Mouse (Mus musculus) Patski (cell line): Measurements from ENCODE around the gene L3mbtl2. TPM values are rescaled to one million over a fixed set of nuclear protein-coding genes. Genes with fewer than 3 reads are reported as not detected.

Experiments used
- ATAC-seq: fragments of 100-300 bp; one replicate; pipeline ENCODE4 v1.8.0; 2021
- CTCF ChIA-PET: fragments of 350-600 bp; sonication (Branson Sonifier 250); formaldehyde crosslinking; loops from one replicate; lab custom pipeline; 2022; ENCODE audit warnings: inconsistent platforms; lab: Charles Lee
- POLR2A ChIA-PET: fragments of 350-600 bp; sonication (Branson Sonifier 250); formaldehyde crosslinking; loops from one replicate; lab custom pipeline; 2022; ENCODE audit warnings: antibody characterized with exemption, inconsistent platforms; lab: Charles Lee
- DNase-seq: peaks from one replicate; pipeline ENCODE4 v3.0.0-alpha.2; 2011; ENCODE audit warnings: low read depth, low spot score
- H3K27me3 ChIP-seq: fragments of 371-371 bp; one replicate; pipeline ENCODE4 v1.5.1; 2021
- CTCF ChIP-seq: fragments of 100-300 bp; IDR thresholded peaks from one replicate; pipeline ENCODE4 v1.5.1; 2021
- in situ Hi-C: fragments of 300-500 bp; cut with MboI; formaldehyde crosslinking; loops from 3 replicates; pipeline ENCODE4 v1.11.1; 2018; ENCODE audit warnings: low pct_unique_long_range_greater_than_20kb, mixed read lengths
- polyA plus RNA-seq: library from polyadenylated mRNA; unstranded; gene quantifications from one replicate; pipeline ENCODE4 v1.2.3, GENCODE M21; 2021

Gene L3mbtl2
- 24.2 TPM for polyA plus RNA-seq

- CTCF ChIA-PET = interaction anchor here (0.8 to 1.2 kb wide), 4 partner anchors 11 to 216 kb away, joined by 3 read pairs; no protein-coding TSS in a partner anchor
- no peak for TF ChIP-seq CTCF
- in situ Hi-C loops = no loop called here
Observed at GRCm38 (mm10) chr15:81663697-81664561, at the start of gene L3mbtl2. TSS of gene L3mbtl2 (plus strand) at chr15:81663889.

GRCm38 (mm10) chr15:81649516-81650455 lies 13.9 kb upstream of the L3mbtl2 start:
- ChIA-PET CTCF (interaction anchor here (1.0 to 1.5 kb wide), 2 partner anchors 15 to 45 kb away, joined by 3 read pairs; no protein-coding TSS in a partner anchor), POLR2A (interaction anchor here (0.6 kb wide), 1 partner anchor 258 kb away, joined by 3 read pairs; no protein-coding TSS in a partner anchor)
- peak; percentile 30 for DNase-seq
- in situ Hi-C loops = no loop called here
- H3K27me3 ChIP-seq = no peaks in the 10 kb centered on the region
- ATAC-seq = peak; percentile 57
- TF ChIP-seq CTCF = no peak

More at GRCm38 (mm10) chr15:81663697-81664561, at the start of gene L3mbtl2:
- peak; percentile 37 for DNase-seq
- POLR2A ChIA-PET = interaction anchor here (0.6 kb wide), 1 partner anchor 9 kb away, joined by 3 read pairs; no protein-coding TSS in a partner anchor
- H3K27me3 ChIP-seq = no peaks in the 10 kb centered on the region
- ATAC-seq = peak; percentile 97

- ChIA-PET POLR2A (interaction anchor here (0.6 kb wide), 1 partner anchor 257 kb away, joined by 3 read pairs; no protein-coding TSS in a partner anchor), CTCF (interaction anchor here (1.0 kb wide), 1 partner anchor 14 kb away, joined by 3 read pairs; no protein-coding TSS in a partner anchor)
- ATAC-seq (no peak), DNase-seq (no peak)
- no peaks in the 10 kb centered on the region for H3K27me3 ChIP-seq
- in situ Hi-C loops = no loop called here
- no peak for TF ChIP-seq CTCF
Observed at GRCm38 (mm10) chr15:81650636-81651035, 13.1 kb upstream of the L3mbtl2 start.

- ChIA-PET CTCF (interaction anchor here (1.5 kb wide), 1 partner anchor 151 kb away, joined by 3 read pairs; no protein-coding TSS in a partner anchor), POLR2A (no interaction called here)
Observed at GRCm38 (mm10) chr15:81661701-81662100, 2.0 kb upstream of the L3mbtl2 start.

GRCm38 (mm10) chr15:81663281-81663680 lies 408 bp upstream of the L3mbtl2 start:
- TF ChIP-seq CTCF = no peak
- ChIA-PET CTCF (interaction anchor here (1.5 kb wide), 1 partner anchor 152 kb away, joined by 3 read pairs; no protein-coding TSS in a partner anchor), POLR2A (interaction anchor here (0.6 kb wide), 1 partner anchor 10 kb away, joined by 3 read pairs; no protein-coding TSS in a partner anchor)
- no peaks in the 10 kb centered on the region for H3K27me3 ChIP-seq
- DNase-seq = no peak
- ATAC-seq = no peak
- in situ Hi-C loops = no loop called here

More at GRCm38 (mm10) chr15:81661701-81662100, 2.0 kb upstream of the L3mbtl2 start:
- no peaks in the 10 kb centered on the region for H3K27me3 ChIP-seq
- no peak for TF ChIP-seq CTCF
- DNase-seq = no peak
- in situ Hi-C loops = no loop called here
- no peak for ATAC-seq

- CTCF ChIA-PET = interaction anchor here (0.7 kb wide), 1 partner anchor 23 kb away, joined by 3 read pairs; no protein-coding TSS in a partner anchor
- DNase-seq (no peak), ATAC-seq (no peak)
- no peaks in the 10 kb centered on the region for H3K27me3 ChIP-seq
- no peak for TF ChIP-seq CTCF
- POLR2A ChIA-PET = no interaction called here
- in situ Hi-C loops = no loop called here
Observed at GRCm38 (mm10) chr15:81666957-81667356, 3.3 kb downstream of the L3mbtl2 start.

GRCm38 (mm10) chr15:81670231-81670640 lies 6.5 kb downstream of the L3mbtl2 start:
- in situ Hi-C loops = loop anchor here (10.0 kb wide), 1 partner anchor 225 kb away; no protein-coding TSS in a partner anchor
- no peak for TF ChIP-seq CTCF
- no peaks in the 10 kb centered on the region for H3K27me3 ChIP-seq
- ChIA-PET POLR2A (interaction anchor here (0.7 kb wide), 1 partner anchor 535 kb away, joined by 4 read pairs; no protein-coding TSS in a partner anchor), CTCF (interaction anchor here (1.6 kb wide), 1 partner anchor 24 kb away, joined by 5 read pairs; no protein-coding TSS in a partner anchor)
- DNase-seq = no peak
- ATAC-seq = no peak

GRCm38 (mm10) chr15:81676637-81677036 lies 12.9 kb downstream of the L3mbtl2 start:
- CTCF ChIA-PET = interaction anchor here (1.9 kb wide), 1 partner anchor 13 kb away, joined by 5 read pairs; no protein-coding TSS in a partner anchor
- no peak for TF ChIP-seq CTCF
- ATAC-seq = no peak
- H3K27me3 ChIP-seq = no peaks in the 10 kb centered on the region
- POLR2A ChIA-PET = no interaction called here
- in situ Hi-C loops = loop anchor here (10.0 kb wide), 1 partner anchor 232 kb away; no protein-coding TSS in a partner anchor
- no peak for DNase-seq

- POLR2A ChIA-PET = no interaction called here
- ATAC-seq (no peak), DNase-seq (no peak)
- in situ Hi-C loops = no loop called here
- CTCF ChIA-PET = interaction anchor here (1.1 kb wide), 1 partner anchor 8 kb away, joined by 3 read pairs; no protein-coding TSS in a partner anchor
- no peaks in the 10 kb centered on the region for H3K27me3 ChIP-seq
- no peak for TF ChIP-seq CTCF
Observed at GRCm38 (mm10) chr15:81680301-81680805, 16.7 kb downstream of the L3mbtl2 start.
